Comparison of ENCODE assay signal across 8 mouse cellular contexts in the genomic region with DNA sequence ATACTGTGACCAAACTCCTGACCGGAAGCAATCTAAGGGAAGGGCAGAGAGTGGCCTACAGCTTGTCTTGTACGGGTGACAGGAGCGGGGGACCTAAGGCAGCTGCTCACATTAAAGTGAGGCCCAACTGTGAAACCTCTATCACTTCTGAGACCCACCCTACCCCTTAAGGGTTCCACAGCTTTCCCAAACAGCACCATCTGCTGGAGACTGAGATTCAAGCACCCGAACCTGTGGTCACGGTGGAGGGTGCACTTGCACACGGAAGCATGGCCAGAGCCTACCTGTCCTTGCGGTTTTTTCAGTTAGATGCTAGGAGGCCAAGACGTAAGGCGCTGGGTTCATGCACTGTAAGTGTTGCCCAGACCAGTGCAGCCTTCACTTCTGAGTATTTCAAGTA. TPM values are rescaled to one million over a fixed set of nuclear protein-coding genes. Genes with fewer than 3 reads are reported as not detected.
DNase-seq lines count a peak whose midpoint lies in the region; ATAC-seq and TF ChIP-seq lines count a peak whose summit lies in the region.

No protein-coding gene starts in this region.

- no peak for TF ChIP-seq POLR2A in kidney, adult 2 months (IDR thresholded peaks at IDR 0.05; ENCODE audit: low read depth, low read length)

- H3K9me3 ChIP-seq in G1E (replicated peaks): no peaks in the 10 kb centered on the region
- H3K9me3 ChIP-seq in midbrain, embryonic 16.5 days (replicated peaks; ENCODE audit: control insufficient read depth, low read length, poor library complexity, severe bottlenecking): no peaks in the 10 kb centered on the region

- H3K4me1 ChIP-seq in kidney, adult 2 months (ENCODE audit: control insufficient read depth, insufficient read depth, low read length): peaks cover 14% of the 10 kb centered on the region
- peaks cover 6% of the 10 kb centered on the region for H3K4me1 ChIP-seq in G1E (ENCODE audit: insufficient read depth, low read depth, low read length)
- H3K4me1 ChIP-seq in midbrain, embryonic 16.5 days (ENCODE audit: control insufficient read depth, insufficient read depth, low read length): peaks cover 5% of the 10 kb centered on the region; the same call in 1 of the 2 replicates

- peak; percentile 62 for TF ChIP-seq CTCF in kidney, adult 2 months (conservative IDR thresholded peaks at IDR 0.05; ENCODE audit: insufficient read depth, insufficient read length, low read depth, low read length)
- 0 out of 2 replicates have a peak, but pooled peaks have one; percentile 3 for TF ChIP-seq CTCF in G1E (IDR thresholded peaks at IDR 0.05; ENCODE audit: low read depth, low read length)

- no peak overlapping the region for H3K9ac ChIP-seq in midbrain, embryonic 16.5 days (ENCODE audit: low read depth, low read length)

- no peaks in the 10 kb centered on the region for H3K27me3 ChIP-seq in kidney, adult 2 months (replicated peaks; ENCODE audit: control insufficient read depth, insufficient read depth, low read length)
- H3K27me3 ChIP-seq in G1E (ENCODE audit: insufficient read depth, low read length): no peaks in the 10 kb centered on the region
- H3K27me3 ChIP-seq in midbrain, embryonic 16.5 days (ENCODE audit: control insufficient read depth, insufficient read depth, low read depth, low read length): no peaks in the 10 kb centered on the region

- DNase-seq in adrenal gland, postnatal 10 days: peak; percentile 48
- DNase-seq in adrenal gland, postnatal 4 days (ENCODE audit: low spot score in 2 of 2): no peak
- DNase-seq in kidney, adult 2 months: peak; percentile 56
- DNase-seq in kidney, adult 11 months: no peak
- no peak for DNase-seq in G1E (ENCODE audit: low spot score)
- peak; percentile 50 for DNase-seq in induced T-regulatory cell, adult 2 months (ENCODE audit: low read depth)
- no peak for DNase-seq in layer of hippocampus, adult 9-10 months (ENCODE audit: low spot score)

- no peak overlapping the region for H3K4me2 ChIP-seq in midbrain, embryonic 16.5 days (ENCODE audit: low read length)

- no peak overlapping the region for H3K27ac ChIP-seq in kidney, adult 2 months (ENCODE audit: insufficient read depth, low read depth, low read length)
- no peak overlapping the region for H3K27ac ChIP-seq in midbrain, embryonic 16.5 days (ENCODE audit: low read length)

- WGBS in kidney, adult 2 months: 52% methylated on average over 9 of the region's 9 CpGs
- 84% methylated on average over 9 of the region's 9 CpGs for WGBS in midbrain, embryonic 16.5 days

- no peak overlapping the region for H3K4me3 ChIP-seq in kidney, adult 2 months (ENCODE audit: insufficient read depth, low read depth, low read length)
- H3K4me3 ChIP-seq in G1E (ENCODE audit: low read depth, low read length): no peak overlapping the region
- no peak overlapping the region for H3K4me3 ChIP-seq in midbrain, embryonic 16.5 days (ENCODE audit: low read depth, low read length)

- no peak for ATAC-seq in G1E (ENCODE audit: extremely low read depth, insufficient number of reproducible peaks, low FRiP score, poor library complexity, severe bottlenecking)
- ATAC-seq in midbrain, embryonic 16.5 days: 0 out of 2 replicates have a peak, but pooled peaks have one; percentile 36

- peaks cover 6% of the 10 kb centered on the region for H3K36me3 ChIP-seq in kidney, adult 2 months (ENCODE audit: control insufficient read depth, insufficient read depth, low read length)
- H3K36me3 ChIP-seq in G1E (replicated peaks): peaks cover 96% of the 10 kb centered on the region
- peaks cover 27% of the 10 kb centered on the region for H3K36me3 ChIP-seq in midbrain, embryonic 16.5 days (ENCODE audit: control insufficient read depth, insufficient read depth, low read length)

RNA-seq across cellular contexts. Expression of gene Mrln, which starts 18.3 kb away (rescaled TPM):
- 1 to 10 TPM; 2.8 to 9.8 TPM for total RNA-seq in adrenal gland, postnatal 10 days (2021)
- 1 to 10 TPM; 3.8 to 5.3 TPM for total RNA-seq in adrenal gland, postnatal 4 days (2021)
- polyA plus RNA-seq in kidney, adult 2 months (2012; rRNA removed): 1.0 and 2.5 TPM in 2 replicates
- total RNA-seq in G1E (2014; fragmentation: Nextera tagmentation) (not detected in 2 replicates), G1E (2017) (0.64 and 1.7 TPM in 2 replicates)
- polyA plus RNA-seq in G1E (2012): not detected in 2 replicates
- polyA plus RNA-seq in midbrain, embryonic 16.5 days (2015; fragmentation: Nextera tagmentation; extraction: Ambion mirVana): 1.2 TPM in 1 of 2 replicates, not detected in the other

RNA-seq across cellular contexts. Expression of gene Slc16a9, which starts 58.8 kb away (rescaled TPM):
- 1 to 10 TPM; 2.0 to 2.8 TPM for total RNA-seq in adrenal gland, postnatal 10 days (2021)
- 1 to 10 TPM; 4.5 to 4.9 TPM for total RNA-seq in adrenal gland, postnatal 4 days (2021)
- polyA plus RNA-seq in kidney, adult 2 months (2012; rRNA removed): 68.9 and 77.1 TPM in 2 replicates
- total RNA-seq in G1E (2014; fragmentation: Nextera tagmentation): not detected in 2 replicates
- total RNA-seq in G1E (2017): 0.11 TPM in 1 of 2 replicates, not detected in the other
- polyA plus RNA-seq in G1E (2012): not detected in 2 replicates
- polyA plus RNA-seq in midbrain, embryonic 16.5 days (2015; fragmentation: Nextera tagmentation; extraction: Ambion mirVana): 1.9 and 2.1 TPM in 2 replicates

Comparison
In these comparisons a context has a peak if more than half of its experiments do, and no peak if none do; other contexts are left out.
1. DNase-seq: peak in adrenal gland, postnatal 10 days (single experiment), kidney, adult 2 months (single experiment) and induced T-regulatory cell, adult 2 months (single experiment); none in adrenal gland, postnatal 4 days (0 of 2), kidney, adult 11 months (single experiment), G1E (single experiment) and layer of hippocampus, adult 9-10 months (single experiment).